Mouse (Mus musculus) G1E (cell line): ENCODE measurements at regions not wholly inside any gene's neighbourhood (a gene's known extent, or its start where the extent isn't known, plus 50 kb on each side); places are given as distances from the start of the nearest gene placed in this dataset.

Experiments used
- CTCF ChIP-seq: IDR thresholded peaks from 2 replicates; pipeline ENCODE4 v1.5.1; 2012; ENCODE audit warnings: low read depth, low read length, inconsistent platforms, mixed read lengths
- TAL1 ChIP-seq: conservative IDR thresholded peaks from 2 replicates; pipeline ENCODE4 v1.6.1; 2012; ENCODE audit warnings: low read depth, low read length, inconsistent platforms, mixed read lengths

DNA sequence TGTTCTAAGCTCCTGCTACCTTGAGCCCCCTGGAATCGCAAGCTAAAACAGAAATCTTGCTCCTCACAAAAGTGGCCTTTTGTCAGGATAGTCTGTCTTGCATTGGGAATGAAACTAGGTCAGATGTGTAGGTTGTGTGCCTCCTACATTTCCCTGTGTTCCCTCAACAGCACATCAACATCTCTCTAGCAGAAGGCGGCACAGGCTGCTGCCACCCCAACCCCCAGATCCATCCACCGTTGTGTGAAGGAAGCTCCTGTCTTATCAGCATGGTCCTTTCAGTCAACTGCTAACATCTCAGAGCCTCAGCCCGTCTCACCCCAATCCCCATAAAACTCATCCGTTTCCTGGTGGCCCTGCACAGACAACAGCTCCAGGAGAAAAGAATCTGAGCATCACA, 272.0 kb upstream of the Tbx3 start:
- TF ChIP-seq CTCF (no peak), TAL1 (no peak)
